In genomic region chr13:112533556-112533955, GRCm38 (mm10) we compare ENCODE assay signal across 18 mouse cellular contexts.
A peak's percentile ranks its signal among the peaks of the same experiment; 100 is the strongest.
DNase-seq lines count a peak whose midpoint lies in the region; ATAC-seq and TF ChIP-seq lines count a peak whose summit lies in the region.
"Had no signal": no experiment of that assay in that cellular context is flagged by ENCODE, and none has a peak within 500 bp of the region (broad histone marks: within the 10 kb centered on the region; RNA-seq: fewer than 3 reads in every experiment).

No protein-coding gene starts in this region.

- 39% methylated on average over 9 of the region's 9 CpGs for WGBS in heart, postnatal 0 days
- WGBS in heart, embryonic 11.5 days (ENCODE audit: insufficient replicate concordance): 48% methylated on average over 9 of the region's 9 CpGs
- WGBS in limb, embryonic 13.5 days: 64% methylated on average over 9 of the region's 9 CpGs
- 69% methylated on average over 9 of the region's 9 CpGs for whole genome bisulfite sequencing in limb, embryonic 10.5 days

- H3K4me2 ChIP-seq in heart, postnatal 0 days (ENCODE audit: low read depth, low read length): no peak overlapping the region
- H3K4me2 ChIP-seq in heart, embryonic 11.5 days: no peak overlapping the region
- H3K4me2 ChIP-seq in limb, embryonic 13.5 days (replicated peaks): no peak overlapping the region
- H3K4me2 ChIP-seq: hindbrain, embryonic 13.5 days; limb, embryonic 12.5 days; lung, embryonic 14.5 days; stomach, embryonic 15.5 days had no signal

- peak; percentile 78 to 89 for DNase-seq in adrenal gland, adult (ENCODE audit: inconsistent age in 2 of 2, low spot score in 1 of 2)
- no peak for DNase-seq in adrenal gland, postnatal 4 days (ENCODE audit: low spot score in 2 of 2)
- peak; percentile 22 for DNase-seq in heart, postnatal 0 days (ENCODE audit: low spot score)
- no peak for DNase-seq in limb, embryonic 10.5 days (ENCODE audit: low spot score)
- peak; percentile 38 for DNase-seq in skeletal muscle tissue, adult 2 months (ENCODE audit: low read depth, low spot score)
- no peak for DNase-seq in layer of hippocampus, postnatal 14 days (ENCODE audit: low spot score in 2 of 2)
- DNase-seq: lung, embryonic 14.5 days; right cerebral cortex, postnatal 4 days; thymus, postnatal 25 days had no signal

- TF ChIP-seq CTCF in heart, postnatal 0 days (IDR thresholded peaks at IDR 0.05; ENCODE audit: low read depth): no peak

- H3K9me3 ChIP-seq in heart, postnatal 0 days (replicated peaks; ENCODE audit: control insufficient read depth, low read length): no peaks in the 10 kb centered on the region
- no peaks in the 10 kb centered on the region for H3K9me3 ChIP-seq in heart, embryonic 11.5 days (replicated peaks; ENCODE audit: control insufficient read depth, low read length)
- H3K9me3 ChIP-seq in limb, embryonic 13.5 days: no peaks in the 10 kb centered on the region
- H3K9me3 ChIP-seq in limb, embryonic 10.5 days (replicated peaks): no peaks in the 10 kb centered on the region
- H3K9me3 ChIP-seq: hindbrain, embryonic 13.5 days; limb, embryonic 12.5 days; stomach, embryonic 15.5 days had no signal

- H3K9ac ChIP-seq in heart, postnatal 0 days (replicated peaks; ENCODE audit: low read depth, low read length): no peak overlapping the region
- no peak overlapping the region for H3K9ac ChIP-seq in heart, embryonic 11.5 days (ENCODE audit: low read depth, low read length)
- no peak overlapping the region for H3K9ac ChIP-seq in limb, embryonic 13.5 days
- H3K9ac ChIP-seq: hindbrain, embryonic 13.5 days; limb, embryonic 12.5 days; lung, embryonic 14.5 days; stomach, embryonic 15.5 days had no signal

- no peak overlapping the region for H3K27ac ChIP-seq in heart, postnatal 0 days (ENCODE audit: low read depth)
- H3K27ac ChIP-seq in heart, embryonic 11.5 days (ENCODE audit: low read depth, low read length): no peak overlapping the region
- H3K27ac ChIP-seq in limb, embryonic 13.5 days: 0 out of 2 replicates have a peak overlapping the region, but pooled peaks have one; percentile 15
- no peak overlapping the region for H3K27ac ChIP-seq in limb, embryonic 10.5 days
- H3K27ac ChIP-seq: hindbrain, embryonic 13.5 days; limb, embryonic 12.5 days; stomach, embryonic 15.5 days had no signal

- ATAC-seq in heart, postnatal 0 days (ENCODE audit: insufficient read depth, low read depth): peak; percentile 55; the same call in 1 of the 2 replicates
- no peak for ATAC-seq in heart, embryonic 11.5 days (replicated peaks; ENCODE audit: insufficient number of reproducible peaks, low FRiP score, low TSS enrichment)
- no peak for ATAC-seq in limb, embryonic 13.5 days (ENCODE audit: low FRiP score, low read depth)
- ATAC-seq: activated CD4-positive, CD25-positive, alpha-beta regulatory T cell, adult 4 months; forebrain, embryonic 16.5 days; midbrain, embryonic 16.5 days had no signal

- peaks cover 4% of the 10 kb centered on the region; the same call in 1 of the 2 replicates for H3K4me1 ChIP-seq in heart, postnatal 0 days (ENCODE audit: control insufficient read depth, insufficient read depth)
- no peaks in the 10 kb centered on the region for H3K4me1 ChIP-seq in heart, embryonic 11.5 days (ENCODE audit: control insufficient read depth, insufficient read depth, low read length)
- 0 out of 2 replicates have a peak, but pooled peaks cover 3% of the 10 kb centered on the region for H3K4me1 ChIP-seq in limb, embryonic 13.5 days
- H3K4me1 ChIP-seq in limb, embryonic 10.5 days: peaks cover 9% of the 10 kb centered on the region; the same call in 1 of the 2 replicates
- H3K4me1 ChIP-seq: limb, embryonic 12.5 days; stomach, embryonic 15.5 days had no signal

- no peaks in the 10 kb centered on the region for H3K36me3 ChIP-seq in heart, postnatal 0 days (replicated peaks; ENCODE audit: control insufficient read depth, insufficient read depth, low read length)
- H3K36me3 ChIP-seq in heart, embryonic 11.5 days (ENCODE audit: control insufficient read depth, insufficient read depth, low read length): no peaks in the 10 kb centered on the region
- no peaks in the 10 kb centered on the region for H3K36me3 ChIP-seq in limb, embryonic 13.5 days
- no peaks in the 10 kb centered on the region for H3K36me3 ChIP-seq in limb, embryonic 10.5 days
- H3K36me3 ChIP-seq: hindbrain, embryonic 13.5 days; limb, embryonic 12.5 days; stomach, embryonic 15.5 days had no signal

- H3K4me3 ChIP-seq in heart, postnatal 0 days (ENCODE audit: low read depth, low read length): no peak overlapping the region
- H3K4me3 ChIP-seq in heart, embryonic 11.5 days (ENCODE audit: low read depth, low read length): no peak overlapping the region
- no peak overlapping the region for H3K4me3 ChIP-seq in limb, embryonic 13.5 days
- H3K4me3 ChIP-seq in limb, embryonic 10.5 days: no peak overlapping the region
- H3K4me3 ChIP-seq: hindbrain, embryonic 13.5 days; limb, embryonic 12.5 days; stomach, embryonic 15.5 days had no signal

- TF ChIP-seq EP300 in heart, postnatal 0 days (IDR thresholded peaks at IDR 0.05; ENCODE audit: low read depth): no peak

- H3K27me3 ChIP-seq in heart, postnatal 0 days (ENCODE audit: control insufficient read depth, insufficient read depth, low read length): no peaks in the 10 kb centered on the region
- no peaks in the 10 kb centered on the region for H3K27me3 ChIP-seq in heart, embryonic 11.5 days (ENCODE audit: control insufficient read depth, insufficient read depth, low read length)
- H3K27me3 ChIP-seq in limb, embryonic 13.5 days: no peaks in the 10 kb centered on the region
- no peaks in the 10 kb centered on the region for H3K27me3 ChIP-seq in limb, embryonic 10.5 days (ENCODE audit: low read depth, poor library complexity, severe bottlenecking)
- H3K27me3 ChIP-seq: CH12.LX; hindbrain, embryonic 13.5 days; limb, embryonic 12.5 days; stomach, embryonic 15.5 days had no signal

Comparison
In these comparisons a context has a peak if more than half of its experiments do, and no peak if none do; other contexts are left out.
1. DNase-seq: peak in adrenal gland, adult (2 of 2), heart, postnatal 0 days (single experiment) and skeletal muscle tissue, adult 2 months (single experiment); none in adrenal gland, postnatal 4 days (0 of 2), limb, embryonic 10.5 days (single experiment) and layer of hippocampus, postnatal 14 days (0 of 2).